Mouse (Mus musculus) liver, embryonic 11.5 days (tissue): Measurements from ENCODE around the gene Grip1. TPM values are rescaled to one million over a fixed set of nuclear protein-coding genes. Genes with fewer than 3 reads are reported as not detected.

Experiments used
- ATAC-seq: fragments of 200-750 bp; cut with Nextera tagmentation; replicated peaks from 2 replicates; pipeline ENCODE4 v1.8.0; 2017; ENCODE audit warnings: moderate number of reproducible peaks, mild to moderate bottlenecking, moderate TSS enrichment, moderate library complexity; ENCODE audit not compliant: low FRiP score
- DNase-seq: peaks from one replicate; pipeline ENCODE4 v3.0.0-alpha.2; 2017; ENCODE audit warnings: low spot score
- H3K27ac ChIP-seq: fragments of 300-500 bp; sonication (generic); 2 replicates; pipeline ENCODE4 v1.5.1; 2014; ENCODE audit warnings: mild to moderate bottlenecking, low read depth, low read length, control low read depth
- H3K27me3 ChIP-seq: fragments of 300-500 bp; sonication (generic); replicated peaks from 2 replicates; pipeline ENCODE4 v1.6.1; 2014; ENCODE audit warnings: low read length, mixed read lengths; ENCODE audit not compliant: control insufficient read depth, insufficient read depth
- H3K36me3 ChIP-seq: fragments of 300-500 bp; sonication (generic); 2 replicates; pipeline ENCODE4 v1.6.1; 2014; ENCODE audit warnings: mild to moderate bottlenecking, low read length, moderate library complexity, mixed read lengths; ENCODE audit not compliant: control insufficient read depth, insufficient read depth
- H3K4me1 ChIP-seq: fragments of 300-500 bp; sonication (generic); replicated peaks from 2 replicates; pipeline ENCODE4 v1.6.1; 2014; ENCODE audit warnings: low read length, mixed read lengths; ENCODE audit not compliant: control insufficient read depth, insufficient read depth
- H3K4me2 ChIP-seq: fragments of 300-500 bp; sonication (generic); 2 replicates; pipeline ENCODE4 v1.6.1; 2014; ENCODE audit warnings: mild to moderate bottlenecking, control low read depth, moderate library complexity
- H3K4me3 ChIP-seq: fragments of 300-500 bp; sonication (generic); 2 replicates; pipeline ENCODE4 v1.5.1; 2014; ENCODE audit warnings: low read depth, low read length, control low read depth
- H3K9ac ChIP-seq: fragments of 300-500 bp; sonication (generic); 2 replicates; pipeline ENCODE4 v1.6.1; 2014; ENCODE audit warnings: low read depth, low read length, control low read depth
- H3K9me3 ChIP-seq: fragments of 300-500 bp; sonication (generic); 2 replicates; pipeline ENCODE4 v1.6.1; 2016; ENCODE audit warnings: low read length, inconsistent platforms, mixed read lengths; ENCODE audit not compliant: control insufficient read depth
- WGBS: fragments of 180-500 bp; shearing (Covaris S2); extraction: QIAGEN DNeasy Blood & Tissue Kit; methylation state at CpG from one replicate; pipeline ENCODE4 v1.1.7; 2014; 5-methylcytosine and 5-hydroxymethylcytosine counted together
- polyA plus RNA-seq: library from polyadenylated mRNA; unstranded; fragments of >200 nt; fragmentation: Nextera tagmentation; extraction: Ambion mirVana; gene quantifications from 2 replicates; pipeline ENCODE4 v1.2.1, GENCODE M21; 2014

Grip1 gene
- polyA plus RNA-seq, 1 experiment from 2014 or later, result 2.3 TPM

DNA sequence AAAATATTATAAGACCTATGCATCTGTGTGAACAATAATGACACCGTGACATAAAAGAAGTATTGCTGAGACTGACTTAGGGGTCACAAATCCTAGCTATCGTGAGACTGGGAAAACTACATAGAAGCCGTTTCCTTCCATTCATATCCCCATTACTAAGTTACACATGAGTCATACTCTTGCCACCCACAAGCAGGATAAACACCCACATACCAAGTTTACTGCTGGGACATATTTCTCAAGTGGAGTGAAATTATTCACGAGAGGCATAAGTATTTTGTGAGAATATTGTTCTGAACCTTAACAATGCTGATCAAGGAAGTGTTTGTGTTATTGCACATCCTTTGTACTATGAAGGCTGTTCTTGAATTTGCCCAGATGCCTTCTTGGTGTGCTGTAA lies 252.7 kb downstream of the Grip1 start:
- H3K4me3 ChIP-seq, result no peak overlapping the region
- H3K4me2 ChIP-seq, result no peak overlapping the region
- H3K27me3 ChIP-seq, result no peaks in the 10 kb centered on the region
- WGBS, result 79% methylated on average over 4 of the region's 4 CpGs
- ATAC-seq, result no peak
- H3K9ac ChIP-seq, result no peak overlapping the region
- H3K9me3 ChIP-seq, result no peaks in the 10 kb centered on the region; the same call in 1 of the 2 replicates
- no peak for DNase-seq
- H3K4me1 ChIP-seq, result no peaks in the 10 kb centered on the region
- H3K27ac ChIP-seq, result no peak overlapping the region
- no peaks in the 10 kb centered on the region for H3K36me3 ChIP-seq

DNA sequence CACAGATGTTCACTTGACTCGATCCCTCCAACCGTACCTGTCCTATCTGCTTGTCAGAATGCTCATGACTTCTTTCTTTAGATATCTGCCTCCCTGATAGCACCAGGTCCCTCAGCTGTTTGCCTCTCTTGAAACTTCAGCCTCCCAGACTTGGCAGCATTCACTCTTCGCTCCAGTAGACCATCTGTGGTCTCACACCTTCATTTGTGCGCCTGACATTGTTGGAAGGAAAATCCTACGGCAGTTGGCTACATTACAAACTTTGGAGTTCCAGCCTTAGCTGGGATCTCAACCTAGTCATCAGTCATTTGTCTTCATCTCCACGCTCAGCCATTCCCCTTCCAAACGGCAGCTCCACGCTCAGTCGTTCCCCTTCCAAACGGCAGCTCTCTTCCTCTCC lies 253.4 kb downstream of the Grip1 start:
- Histone ChIP-seq H3K4me2 (no peak overlapping the region), H3K27ac (no peak overlapping the region), H3K9me3 (no peaks in the 10 kb centered on the region; the same call in 1 of the 2 replicates), H3K4me3 (no peak overlapping the region), H3K36me3 (no peaks in the 10 kb centered on the region), H3K27me3 (no peaks in the 10 kb centered on the region), H3K9ac (no peak overlapping the region), H3K4me1 (no peaks in the 10 kb centered on the region)
- ATAC-seq (no peak), DNase-seq (no peak)
- WGBS, result 88% methylated on average over 10 of the region's 10 CpGs

DNA sequence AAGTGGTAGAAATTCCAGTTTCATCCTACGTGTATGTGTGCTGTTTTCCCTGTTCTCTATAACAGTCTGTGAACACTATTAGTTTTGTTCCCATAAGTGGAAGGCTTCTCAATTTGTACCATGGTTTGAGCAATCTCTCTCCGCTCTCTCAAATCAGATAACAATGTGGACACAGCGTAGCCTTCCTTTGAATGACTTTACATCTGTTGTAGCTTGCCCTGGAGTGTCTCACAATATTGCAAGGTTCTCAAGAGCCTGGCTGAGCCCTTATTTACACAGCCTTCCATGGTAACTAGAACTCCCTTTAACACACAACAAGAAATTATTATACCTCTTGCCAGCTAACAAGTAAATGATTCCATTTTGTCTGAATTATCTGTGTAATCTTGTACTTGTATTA lies 268.3 kb downstream of the Grip1 start:
- Histone ChIP-seq H3K9ac (no peak overlapping the region), H3K4me3 (no peak overlapping the region), H3K4me2 (no peak overlapping the region), H3K27ac (no peak overlapping the region), H3K36me3 (no peaks in the 10 kb centered on the region), H3K27me3 (no peaks in the 10 kb centered on the region), H3K4me1 (no peaks in the 10 kb centered on the region), H3K9me3 (no peaks in the 10 kb centered on the region)
- DNase-seq (no peak), ATAC-seq (no peak)
- 60% methylated on average over 3 of the region's 3 CpGs for WGBS

DNA sequence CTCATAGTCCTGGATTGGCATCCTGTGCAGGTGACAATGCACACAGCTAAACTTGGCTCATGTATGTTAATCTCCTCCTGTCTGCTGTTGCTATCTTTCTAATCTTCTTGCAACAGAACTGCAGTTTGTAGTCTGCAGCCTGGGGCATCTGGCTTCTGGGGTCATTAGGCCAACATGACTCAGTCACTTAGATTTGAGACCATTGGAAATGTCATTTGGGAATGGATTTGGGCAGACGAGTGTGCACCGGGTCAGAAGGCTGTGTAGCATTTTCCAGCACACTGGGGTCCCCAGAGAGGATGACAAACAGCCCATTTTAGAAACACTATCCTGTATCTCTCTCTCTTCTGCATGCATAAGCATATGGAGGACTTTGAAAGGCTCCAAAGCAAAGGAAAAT lies 268.8 kb downstream of the Grip1 start:
- H3K4me3 ChIP-seq, result no peak overlapping the region
- no peak overlapping the region for H3K9ac ChIP-seq
- H3K9me3 ChIP-seq, result no peaks in the 10 kb centered on the region
- no peak for ATAC-seq
- no peaks in the 10 kb centered on the region for H3K27me3 ChIP-seq
- no peaks in the 10 kb centered on the region for H3K36me3 ChIP-seq
- DNase-seq, result no peak
- H3K4me1 ChIP-seq, result no peaks in the 10 kb centered on the region
- no peak overlapping the region for H3K4me2 ChIP-seq
- no peak overlapping the region for H3K27ac ChIP-seq
- 43% methylated on average over 2 of the region's 2 CpGs for WGBS

DNA sequence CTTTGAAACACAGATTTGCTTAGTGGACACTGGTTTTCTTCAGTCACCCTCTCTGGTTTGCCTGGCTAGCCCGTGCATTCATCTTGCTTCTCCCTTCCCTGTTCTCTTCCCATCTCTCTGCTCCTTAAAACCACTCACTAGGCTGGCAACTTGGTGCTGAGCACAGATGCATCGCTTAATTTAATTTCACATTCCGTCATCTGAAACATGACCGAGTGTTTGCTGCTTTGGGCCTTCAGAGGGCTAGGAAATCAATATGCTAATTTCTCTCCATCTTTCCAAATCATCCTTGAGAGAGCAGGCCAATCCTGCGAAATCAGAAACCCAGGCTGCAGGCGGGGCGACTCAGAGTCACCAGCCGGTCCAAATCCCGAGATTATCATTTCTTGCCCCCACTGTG lies 270.0 kb downstream of the Grip1 start:
- DNase-seq (no peak), ATAC-seq (no peak)
- Histone ChIP-seq H3K27me3 (no peaks in the 10 kb centered on the region), H3K27ac (no peak overlapping the region), H3K9me3 (no peaks in the 10 kb centered on the region), H3K4me3 (no peak overlapping the region), H3K36me3 (no peaks in the 10 kb centered on the region), H3K9ac (no peak overlapping the region), H3K4me1 (no peaks in the 10 kb centered on the region), H3K4me2 (no peak overlapping the region)
- 84% methylated on average over 9 of the region's 9 CpGs for WGBS

DNA sequence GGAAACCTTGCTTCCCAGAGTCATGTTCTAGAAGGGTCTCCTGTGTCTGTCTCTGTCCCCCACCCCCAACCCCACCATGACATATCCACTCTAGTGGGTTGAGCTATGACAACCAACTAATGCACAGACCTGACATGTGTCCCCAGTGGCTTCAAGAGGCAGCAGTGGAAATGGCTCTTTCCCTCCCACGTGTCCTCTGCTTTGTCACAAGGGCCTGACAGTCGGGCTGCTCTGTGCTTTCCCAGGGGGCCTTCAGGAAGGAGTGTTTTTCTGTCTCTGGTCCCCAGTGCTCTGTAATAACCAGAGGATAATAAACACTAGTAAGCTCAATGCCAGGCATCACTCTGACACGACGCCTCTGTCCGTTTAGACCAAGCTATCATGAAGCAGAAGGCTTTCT lies 271.7 kb downstream of the Grip1 start:
- no peak for ATAC-seq
- no peaks in the 10 kb centered on the region for H3K4me1 ChIP-seq
- no peak overlapping the region for H3K27ac ChIP-seq
- no peak for DNase-seq
- no peaks in the 10 kb centered on the region for H3K9me3 ChIP-seq
- H3K36me3 ChIP-seq, result no peaks in the 10 kb centered on the region
- H3K9ac ChIP-seq, result no peak overlapping the region
- H3K27me3 ChIP-seq, result no peaks in the 10 kb centered on the region
- WGBS, result 64% methylated on average over 5 of the region's 5 CpGs
- no peak overlapping the region for H3K4me3 ChIP-seq
- no peak overlapping the region for H3K4me2 ChIP-seq

DNA sequence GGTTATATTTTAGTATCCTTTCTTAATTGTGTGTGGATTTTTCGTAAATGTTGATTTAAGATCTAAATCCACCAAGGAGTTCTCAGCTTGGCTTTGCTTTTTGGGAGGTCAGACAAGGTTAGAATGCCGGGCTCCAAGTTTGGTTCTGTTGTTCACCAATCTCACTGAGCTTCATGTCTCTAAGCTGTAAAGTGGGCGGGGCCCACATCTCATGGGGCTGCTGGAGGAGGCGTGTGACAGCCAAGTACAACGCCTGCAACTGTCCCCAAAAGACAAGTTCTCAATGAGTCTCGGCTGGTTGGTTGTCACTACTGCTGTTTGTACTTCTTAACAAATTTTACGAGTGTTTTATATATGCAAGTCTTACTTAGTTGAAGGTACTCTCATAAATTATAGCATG lies 272.3 kb downstream of the Grip1 start:
- DNase-seq, result no peak
- no peak overlapping the region for H3K4me3 ChIP-seq
- H3K27me3 ChIP-seq, result no peaks in the 10 kb centered on the region
- no peak for ATAC-seq
- 76% methylated on average over 7 of the region's 7 CpGs for WGBS
- no peak overlapping the region for H3K4me2 ChIP-seq
- H3K9me3 ChIP-seq, result no peaks in the 10 kb centered on the region
- no peak overlapping the region for H3K27ac ChIP-seq
- no peak overlapping the region for H3K9ac ChIP-seq
- no peaks in the 10 kb centered on the region for H3K36me3 ChIP-seq
- no peaks in the 10 kb centered on the region for H3K4me1 ChIP-seq

DNA sequence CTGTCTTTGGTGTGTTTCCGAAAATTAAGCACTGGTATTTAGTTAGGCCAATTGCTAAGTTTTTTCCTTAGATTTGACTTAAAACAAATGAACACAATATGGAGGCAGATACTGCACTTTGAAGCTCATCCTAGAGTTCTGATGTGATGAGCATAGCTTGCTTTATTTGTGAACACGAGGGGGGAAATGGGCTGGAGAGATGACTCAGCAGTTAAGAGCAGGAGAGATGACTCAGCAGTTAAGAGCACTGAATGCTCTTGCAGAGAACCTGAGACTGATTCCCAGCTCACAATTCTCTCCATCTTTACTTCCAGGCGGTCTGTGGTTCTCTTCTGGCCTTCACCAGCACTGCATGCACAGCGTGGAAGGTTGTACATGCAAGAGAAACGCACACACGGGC lies 273.3 kb downstream of the Grip1 start:
- DNase-seq (no peak), ATAC-seq (no peak)
- Histone ChIP-seq H3K4me1 (no peaks in the 10 kb centered on the region), H3K4me3 (no peak overlapping the region), H3K9me3 (no peaks in the 10 kb centered on the region), H3K36me3 (no peaks in the 10 kb centered on the region), H3K27me3 (no peaks in the 10 kb centered on the region), H3K27ac (no peak overlapping the region), H3K9ac (no peak overlapping the region), H3K4me2 (no peak overlapping the region)
- 72% methylated on average over 6 of the region's 6 CpGs for WGBS

DNA sequence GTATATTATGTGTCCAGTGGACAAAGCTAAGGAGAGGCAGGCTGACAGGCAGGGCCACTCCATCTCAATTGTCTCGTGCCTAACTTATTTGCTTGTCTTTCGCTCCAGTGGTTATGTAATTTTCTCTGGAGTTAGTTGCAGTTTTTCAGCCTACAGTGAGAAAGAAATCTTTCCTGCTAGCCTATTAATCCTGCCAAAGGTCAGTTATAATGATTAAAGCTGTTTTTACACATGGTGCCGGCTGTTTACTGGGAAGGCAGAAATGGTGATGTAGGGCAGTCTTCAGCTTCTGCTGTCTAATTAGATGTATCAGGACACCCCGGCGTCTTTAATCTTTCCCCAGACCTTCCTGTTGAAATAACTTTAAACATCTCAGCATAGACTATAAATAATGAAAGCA lies 276.6 kb downstream of the Grip1 start:
- H3K27me3 ChIP-seq, result no peaks in the 10 kb centered on the region
- no peaks in the 10 kb centered on the region for H3K4me1 ChIP-seq
- H3K9me3 ChIP-seq, result no peaks in the 10 kb centered on the region
- H3K9ac ChIP-seq, result no peak overlapping the region
- WGBS, result 67% methylated on average over 5 of the region's 5 CpGs
- no peak overlapping the region for H3K4me3 ChIP-seq
- ATAC-seq, result no peak
- H3K27ac ChIP-seq, result no peak overlapping the region
- H3K4me2 ChIP-seq, result no peak overlapping the region
- no peak for DNase-seq
- no peaks in the 10 kb centered on the region for H3K36me3 ChIP-seq
